Mouse (Mus musculus): ENCODE measurements around the gene Khdrbs2.

- TF ChIP-seq CTCF (IDR thresholded peaks at IDR 0.05; ENCODE audit: control insufficient read depth, insufficient read depth, low read length) = no peak
- TF ChIP-seq POLR2A (IDR thresholded peaks at IDR 0.05; ENCODE audit: borderline replicate concordance, control insufficient read depth, low read depth, low read length) = no peak
These were observed 527.6 kb downstream of the Khdrbs2 start for GRCm38 (mm10) chr1:32700132-32700531.

Data from bone marrow, adult 2 months (tissue).